Mouse (Mus musculus) monocyte, adult 5-6 weeks (primary cell): ENCODE measurements at regions not wholly inside any gene's neighbourhood (a gene's known extent, or its start where the extent isn't known, plus 50 kb on each side); places are given as distances from the start of the nearest gene placed in this dataset.

Source experiments
- ATAC-seq: fragments of 153-309, 156-312 bp; replicated peaks from 2 replicates; pipeline ENCODE4 v1.8.0; 2017; ENCODE audit warnings: mild to moderate bottlenecking; ENCODE audit not compliant: low TSS enrichment, insufficient number of reproducible peaks, severe bottlenecking, poor library complexity, low FRiP score

DNA sequence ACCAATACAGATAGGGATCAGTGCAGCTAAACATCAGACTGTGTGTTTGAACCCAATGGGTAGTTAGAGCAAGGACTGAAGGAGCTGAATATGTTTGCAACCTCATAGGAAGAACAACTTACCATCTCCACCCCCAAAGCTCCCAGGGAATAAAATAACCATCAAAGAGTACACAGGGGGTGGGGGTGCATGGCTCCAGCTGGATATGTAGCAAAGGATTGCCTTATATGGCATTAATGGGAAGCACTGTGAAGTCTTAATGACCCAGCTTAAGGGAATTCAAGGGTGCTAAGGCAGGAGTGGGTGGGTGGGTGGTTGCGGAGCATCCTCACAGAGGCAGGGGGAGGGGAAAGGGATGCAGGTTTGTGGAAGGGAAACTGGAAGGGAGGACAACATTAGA lies 404.0 kb upstream of the Gm12887 start:
- no peak for ATAC-seq

DNA sequence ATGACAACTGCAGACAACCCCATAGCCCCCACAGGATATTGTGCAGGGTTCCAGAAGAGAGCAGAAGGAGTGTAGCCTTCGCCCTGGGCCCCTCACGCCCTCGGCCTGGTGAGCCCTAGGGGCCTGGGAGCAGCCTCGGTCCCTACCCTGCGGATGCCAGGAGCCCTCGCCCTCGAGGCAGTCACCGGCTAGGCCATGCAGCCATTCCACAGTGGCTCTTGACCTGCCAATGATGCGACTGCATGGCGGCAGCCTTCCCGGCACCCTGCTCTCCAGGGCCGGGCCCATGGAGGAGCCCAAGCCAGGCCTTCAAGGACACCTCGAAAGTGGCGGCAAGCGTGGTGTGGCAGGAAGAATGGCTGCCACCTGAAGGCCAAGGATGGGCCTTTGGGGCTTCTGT lies 401.0 kb upstream of the Gm12887 start:
- peak; percentile 40; the same call in 1 of the 2 replicates for ATAC-seq

- peak; percentile 43 for ATAC-seq
These were observed 387.1 kb upstream of the Gm12887 start for GRCm38 (mm10) chr4:122008938-122009459.

DNA sequence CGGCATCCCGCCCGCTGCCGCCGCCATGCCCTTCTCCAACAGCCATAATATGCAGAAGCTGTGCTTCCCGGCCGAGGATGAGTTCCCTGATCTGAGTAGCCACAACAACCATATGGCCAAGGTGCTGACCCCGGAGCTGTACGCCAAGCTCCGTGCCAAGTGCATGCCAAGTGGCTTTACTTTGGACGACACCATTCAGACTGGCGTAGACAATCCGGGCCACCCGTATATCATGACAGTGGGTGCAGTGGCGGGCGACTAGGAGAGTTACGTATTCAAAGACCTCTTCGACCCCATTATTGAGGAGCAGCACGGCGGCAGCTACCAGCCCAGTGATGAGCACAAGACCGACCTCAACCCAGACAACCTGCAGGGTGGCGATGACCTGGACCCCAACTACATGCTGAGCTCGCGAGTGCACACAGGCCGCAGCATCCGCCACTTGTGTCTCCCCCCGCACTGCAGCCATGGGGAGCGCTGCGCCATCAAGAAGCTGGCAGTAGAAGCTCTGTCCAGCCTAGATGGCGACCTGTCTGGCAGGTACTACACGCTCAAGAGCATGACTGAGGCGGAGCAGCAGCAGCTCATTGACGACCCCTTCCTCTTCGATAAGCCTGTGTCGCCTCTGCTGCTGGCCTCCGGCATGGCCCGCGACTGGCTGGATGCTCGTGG lies 386.4 kb upstream of the Gm12887 start:
- ATAC-seq = peak; percentile 43; the same call in 1 of the 2 replicates

DNA sequence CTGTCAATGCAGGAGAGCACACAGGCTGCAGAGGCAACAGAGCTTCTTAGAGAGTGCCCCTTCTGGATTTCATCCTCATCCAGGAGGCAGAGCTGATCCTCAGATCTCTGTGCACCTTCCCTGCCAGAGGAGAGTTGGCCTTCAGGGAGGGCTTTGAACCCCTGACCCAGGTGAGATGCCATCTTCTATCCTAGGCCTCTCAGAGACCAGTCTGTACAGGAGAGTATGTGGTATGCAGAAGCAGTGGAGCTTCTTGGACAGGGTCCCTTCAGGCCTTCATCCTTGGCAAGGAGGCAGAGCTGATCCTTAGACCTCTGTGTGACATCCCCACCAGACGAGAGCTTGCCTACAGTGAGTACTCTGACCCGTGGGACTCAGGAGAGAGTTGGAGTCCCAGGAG lies 364.8 kb upstream of the Gm12887 start:
- ATAC-seq = 0 out of 2 replicates have a peak, but pooled peaks have one; percentile 43

GRCm38 (mm10) chr4:121985371-121985770 lies 363.5 kb upstream of the Gm12887 start:
- no peak for ATAC-seq

GRCm38 (mm10) chr4:121975831-121976230 lies 353.9 kb upstream of the Gm12887 start:
- ATAC-seq = no peak
